Mouse (Mus musculus) liver, postnatal 0 days (tissue): ENCODE results near the gene Cyren.
A peak's percentile ranks its signal among the peaks of the same experiment; 100 is the strongest.

Source experiments
- CTCF ChIP-seq: sonication (generic); IDR thresholded peaks from 2 replicates; pipeline ENCODE4 v1.5.1; 2016; ENCODE audit warnings: antibody characterized with exemption, low read depth
- EP300 ChIP-seq: IDR thresholded peaks from 2 replicates; pipeline ENCODE4 v1.6.1; 2016; ENCODE audit warnings: antibody characterized with exemption, low read depth, mild to moderate bottlenecking

GRCm38 (mm10) chr6:34861546-34862053 is 16.3 kb downstream of the Cyren start:
- TF ChIP-seq CTCF: 0 out of 2 replicates have a peak, but pooled peaks have one; percentile 17
- TF ChIP-seq EP300: no peak
